Mouse (Mus musculus) fat pad, adult 2 months (tissue): Measurements from ENCODE around the gene Plcl2.

Source experiments
- DNase-seq: peaks from one replicate; pipeline ENCODE4 v3.0.0-alpha.2; 2011; ENCODE audit warnings: low read depth, low spot score; ENCODE audit errors: extremely low read depth

Plcl2 gene

GRCm38 (mm10) chr17:50730896-50731295, 221.7 kb downstream of the Plcl2 start:
- no peak for DNase-seq

- DNase-seq, result no peak
These were observed 222.7 kb downstream of the Plcl2 start for GRCm38 (mm10) chr17:50731876-50732275.

- DNase-seq, result no peak
These were observed 224.2 kb downstream of the Plcl2 start for GRCm38 (mm10) chr17:50733390-50733789.

- no peak for DNase-seq
These were observed 225.6 kb downstream of the Plcl2 start for GRCm38 (mm10) chr17:50734781-50735180.

- no peak for DNase-seq
These were observed 226.3 kb downstream of the Plcl2 start for GRCm38 (mm10) chr17:50735382-50735954.

GRCm38 (mm10) chr17:50735955-50736533, 226.8 kb downstream of the Plcl2 start:
- DNase-seq, result no peak

- DNase-seq, result no peak
These were observed 227.9 kb downstream of the Plcl2 start for GRCm38 (mm10) chr17:50737068-50737467.
